Mouse (Mus musculus) c-Kit-positive CD71-negative TER-119-negative erythroid progenitor cells, embryonic 14.5 days (primary cell): ENCODE measurements around the gene Abracl.

Experiments used
- DNase-seq: peaks from one replicate; pipeline ENCODE4 v3.0.0-alpha.2; 2013; ENCODE audit warnings: low read depth

The Abracl gene

DNA sequence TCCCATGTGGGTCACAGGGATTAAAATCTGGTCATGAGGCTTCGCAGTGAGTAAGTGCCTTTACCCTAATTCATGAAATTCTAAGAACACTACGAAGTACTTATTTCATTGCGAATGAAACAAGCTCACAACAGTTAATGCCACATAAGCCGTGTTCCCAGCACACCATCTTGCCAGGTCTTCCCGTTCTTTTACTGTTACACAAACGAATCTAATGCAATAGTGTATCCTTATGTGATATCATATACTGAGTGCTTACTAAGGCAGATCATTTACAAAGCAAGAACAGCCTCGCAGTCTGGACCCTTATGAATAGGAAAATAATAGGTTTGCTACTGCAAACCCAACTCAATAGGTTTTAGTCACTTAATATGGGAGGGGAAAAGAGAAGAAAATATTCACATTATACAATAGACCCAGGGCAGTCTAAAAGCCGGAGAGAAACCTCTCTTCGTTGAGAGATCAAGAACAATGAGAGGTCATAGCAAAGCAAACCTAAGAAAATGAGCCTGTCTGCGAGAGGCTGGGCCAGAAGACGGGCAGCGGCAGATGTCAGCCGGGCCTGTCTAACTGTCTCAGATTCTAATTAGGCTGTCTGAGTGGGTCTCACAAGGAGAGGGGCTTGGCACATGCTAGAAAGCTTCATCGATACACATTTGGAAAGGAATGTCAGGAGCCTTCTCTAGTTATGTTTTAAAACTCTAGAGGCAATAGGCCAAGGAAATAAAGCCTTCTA, 1.3 kb downstream of the Abracl start:
- DNase-seq: no peak

DNA sequence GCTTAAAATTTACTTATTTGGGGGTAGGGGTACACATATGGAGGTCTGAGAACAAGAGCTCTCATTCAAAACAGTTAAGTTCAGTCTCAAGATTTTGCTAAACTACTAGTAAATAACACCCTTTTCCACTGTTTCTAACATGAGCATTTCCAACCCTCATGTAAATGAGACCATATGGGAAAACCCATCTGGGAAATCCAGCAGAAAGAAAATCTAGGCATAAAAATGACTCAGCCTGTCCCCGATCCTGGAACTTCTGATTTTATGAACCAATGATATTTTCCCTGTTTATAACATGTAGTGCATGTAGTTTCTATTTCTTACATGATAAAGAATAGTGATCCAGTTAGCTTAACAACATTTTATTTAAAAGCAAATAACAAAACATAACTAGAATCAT, 2.2 kb downstream of the Abracl start:
- no peak for DNase-seq

DNA sequence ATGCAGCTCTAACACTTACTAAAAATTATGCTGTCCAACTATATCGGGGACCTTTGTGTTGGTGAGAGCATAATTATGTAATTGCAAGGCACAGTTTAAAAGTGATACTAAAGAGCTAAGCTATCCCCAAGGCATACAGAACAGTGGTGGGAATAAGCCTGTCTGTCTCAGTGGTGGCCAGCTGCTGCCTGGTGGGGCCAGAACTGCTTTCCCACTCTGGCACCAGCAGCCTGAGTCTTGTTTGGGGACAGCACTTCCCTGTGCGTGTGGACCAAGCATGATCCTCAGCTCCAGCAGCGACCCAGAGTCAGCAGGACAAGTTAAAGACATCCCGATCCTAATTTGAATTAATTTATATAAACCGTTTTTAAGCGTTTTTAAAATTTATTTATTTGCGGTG, 2.6 kb downstream of the Abracl start:
- DNase-seq: no peak

DNA sequence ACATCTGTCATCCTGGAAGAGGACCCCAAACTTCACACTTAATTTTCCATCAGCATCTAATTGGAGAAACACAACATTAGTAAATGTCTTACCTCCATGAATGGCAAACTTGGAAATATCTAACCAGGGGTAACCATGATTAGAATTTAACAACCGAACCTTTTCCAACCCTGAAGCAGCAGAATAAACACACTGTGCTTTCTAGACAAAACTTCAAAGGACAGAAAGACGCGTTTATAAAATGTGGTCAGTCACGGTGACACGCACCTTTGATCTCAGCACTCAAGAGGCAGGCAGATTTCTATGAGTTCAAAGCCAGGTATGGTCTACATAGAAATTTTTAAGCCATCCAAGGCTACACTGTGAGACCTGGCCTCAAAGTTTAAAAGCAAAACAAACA, 11.3 kb downstream of the Abracl start:
- DNase-seq: no peak

DNA sequence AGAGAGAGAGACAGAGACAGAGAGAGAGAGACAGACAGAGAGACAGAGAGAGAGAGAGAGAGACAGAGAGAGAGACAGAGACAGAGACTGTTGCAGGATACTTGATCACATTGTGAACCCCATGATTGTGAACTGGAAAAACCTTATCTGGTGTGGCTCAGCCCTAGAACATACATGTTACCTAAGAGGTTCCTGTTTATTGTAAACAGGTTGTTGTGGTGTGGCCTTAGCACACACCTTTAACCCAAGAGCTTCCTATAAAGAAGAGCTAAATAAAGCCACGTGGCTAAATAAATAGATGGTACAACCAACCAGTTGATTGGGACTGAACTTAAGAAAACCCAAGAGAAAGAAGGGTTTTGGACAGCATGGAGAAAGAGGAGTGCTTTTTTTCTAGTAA, 13.3 kb downstream of the Abracl start:
- DNase-seq: no peak

DNA sequence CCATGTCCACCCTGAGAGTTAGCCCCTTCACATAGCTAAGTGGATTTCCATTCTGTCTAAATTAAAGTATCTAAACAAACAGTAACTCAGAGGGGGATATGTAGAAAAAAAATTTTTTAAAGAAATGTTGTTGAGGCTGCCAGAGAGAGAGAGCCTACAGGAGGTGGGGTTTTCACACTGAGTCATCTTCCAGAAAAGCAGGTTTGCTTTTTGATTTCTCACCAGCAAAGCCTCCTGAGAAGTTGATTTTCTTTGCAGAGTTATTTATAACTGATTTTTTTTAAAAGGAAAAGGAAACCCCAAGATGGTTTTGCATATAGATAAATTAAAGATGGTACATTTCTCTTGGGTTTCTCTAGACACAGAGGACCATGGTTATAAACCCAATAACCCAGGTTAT, 15.0 kb downstream of the Abracl start:
- no peak for DNase-seq

DNA sequence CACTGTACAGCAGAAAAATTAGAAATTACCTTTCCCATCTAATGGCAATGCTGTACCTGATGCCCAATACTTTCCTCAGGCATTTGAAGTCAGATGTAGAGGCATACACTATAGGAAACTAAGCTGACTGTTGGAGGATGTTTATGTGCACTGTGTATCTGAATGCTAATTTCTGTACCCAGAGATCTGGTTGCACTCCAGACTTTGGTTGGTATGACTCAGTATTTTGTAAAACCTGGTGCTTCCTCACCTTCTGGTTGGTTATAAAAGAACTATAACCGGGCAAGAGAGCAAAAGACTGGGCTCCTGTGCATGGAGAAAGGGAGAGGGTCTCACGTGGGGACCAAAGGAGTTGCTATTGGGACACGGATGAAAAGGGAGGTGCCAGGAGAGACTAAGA, 15.8 kb downstream of the Abracl start:
- DNase-seq: no peak

DNA sequence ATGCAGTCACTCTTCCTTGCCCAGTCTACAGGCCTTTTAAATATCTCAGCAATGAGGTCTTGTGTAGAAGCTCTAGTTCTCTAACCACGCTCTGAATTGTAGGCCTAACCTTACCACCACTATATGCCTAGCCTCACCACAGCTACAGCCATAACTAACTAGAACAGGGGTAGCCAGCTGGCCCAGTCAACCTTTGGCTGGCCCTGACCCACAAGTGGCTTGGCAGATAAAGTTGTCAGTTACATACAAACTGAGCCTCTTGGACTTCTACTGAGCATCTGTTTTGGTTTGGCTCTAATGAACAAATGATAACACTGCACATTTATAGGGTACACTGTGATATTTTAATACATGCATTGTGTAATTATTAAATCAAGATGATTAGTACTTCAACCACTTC, 16.3 kb downstream of the Abracl start:
- DNase-seq: no peak

DNA sequence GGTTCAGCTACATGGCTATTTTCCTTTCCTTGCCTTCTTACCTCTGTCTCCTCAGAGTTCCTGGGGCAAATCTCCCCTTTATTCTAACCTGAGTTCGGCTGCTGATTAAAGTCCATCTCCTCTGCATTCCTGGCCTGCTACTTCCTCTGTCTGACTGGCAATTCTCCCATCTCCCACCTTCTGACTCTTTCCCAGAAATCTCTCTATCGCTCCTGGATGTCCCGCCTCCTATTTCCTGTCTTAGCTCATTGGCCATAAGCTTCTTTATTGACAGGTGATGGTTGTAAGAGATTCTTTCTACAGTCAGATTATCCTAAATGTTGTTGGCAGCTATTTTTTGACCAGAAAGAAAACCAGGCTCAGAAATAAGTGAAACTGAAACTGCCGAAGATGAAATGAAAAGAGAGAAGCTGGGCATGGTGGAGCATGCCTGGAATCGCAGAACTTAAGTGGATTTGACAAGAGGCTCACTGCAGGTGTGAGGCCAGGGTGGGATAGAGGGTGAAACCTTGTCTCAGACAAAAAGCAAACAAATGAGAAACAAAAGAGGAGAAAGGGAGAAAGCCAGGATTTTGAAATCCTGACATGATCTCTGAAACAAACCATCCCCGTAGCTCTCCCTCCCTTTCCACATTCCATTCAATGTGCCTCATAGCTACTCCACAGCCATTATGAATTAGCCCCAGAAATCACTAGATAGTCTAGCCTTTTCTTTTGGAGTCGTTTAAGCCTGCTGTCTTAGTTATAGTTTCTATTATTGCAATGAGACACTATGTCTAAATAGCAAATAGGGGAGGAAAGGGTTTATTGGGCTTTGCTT, 17.7 kb downstream of the Abracl start:
- DNase-seq: no peak

DNA sequence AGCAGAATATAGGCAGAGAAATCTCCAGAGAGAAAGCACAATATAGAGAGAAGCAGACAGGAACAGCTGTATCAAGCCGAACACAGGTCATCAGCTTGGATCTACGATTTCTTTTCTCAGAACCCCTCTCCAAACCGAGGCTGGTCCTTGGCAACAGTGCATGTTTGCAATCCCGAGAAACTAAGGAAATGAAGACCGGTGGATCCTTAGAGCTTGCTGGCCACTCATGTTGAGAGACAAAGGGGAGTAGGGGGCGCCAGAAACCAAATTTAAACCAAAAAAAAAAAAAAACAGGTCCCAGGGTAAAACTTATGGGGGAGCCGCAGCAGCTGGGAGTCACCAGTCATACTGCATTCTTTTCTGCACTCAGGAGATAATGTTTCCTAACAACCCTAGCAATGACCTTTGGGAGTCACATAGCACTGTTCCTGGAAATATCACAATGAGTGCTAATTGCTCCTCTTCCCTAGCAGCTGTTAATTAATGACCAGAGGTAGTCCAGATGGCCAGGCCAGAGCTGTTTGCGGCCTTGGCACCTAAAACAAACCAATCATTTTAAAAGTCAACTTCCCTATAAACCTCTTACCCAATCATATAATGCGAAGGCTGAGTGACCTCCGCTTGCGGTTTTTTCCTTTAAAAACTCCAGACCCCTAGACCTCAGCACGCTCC, 19.0 kb downstream of the Abracl start:
- no peak for DNase-seq

DNA sequence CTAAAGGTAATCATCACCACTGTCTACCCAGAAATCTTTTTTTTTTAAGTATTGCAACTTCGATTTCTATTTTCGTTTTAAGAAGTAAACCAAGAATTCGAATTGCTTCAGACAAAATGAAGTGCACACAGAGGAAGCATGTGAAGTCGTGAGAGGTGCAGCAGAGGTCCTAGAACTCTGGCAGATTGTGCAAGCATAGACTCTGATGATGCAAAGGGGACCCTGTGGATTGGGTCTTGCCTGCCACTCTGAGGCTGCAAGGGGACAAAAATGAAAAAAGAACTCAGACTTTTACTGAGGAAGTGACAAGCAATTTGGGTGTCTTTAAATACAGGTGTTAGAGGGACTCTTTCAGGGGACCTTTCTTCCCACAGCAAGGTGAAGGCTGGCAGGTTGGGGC, 32.5 kb downstream of the Abracl start:
- DNase-seq: no peak

DNA sequence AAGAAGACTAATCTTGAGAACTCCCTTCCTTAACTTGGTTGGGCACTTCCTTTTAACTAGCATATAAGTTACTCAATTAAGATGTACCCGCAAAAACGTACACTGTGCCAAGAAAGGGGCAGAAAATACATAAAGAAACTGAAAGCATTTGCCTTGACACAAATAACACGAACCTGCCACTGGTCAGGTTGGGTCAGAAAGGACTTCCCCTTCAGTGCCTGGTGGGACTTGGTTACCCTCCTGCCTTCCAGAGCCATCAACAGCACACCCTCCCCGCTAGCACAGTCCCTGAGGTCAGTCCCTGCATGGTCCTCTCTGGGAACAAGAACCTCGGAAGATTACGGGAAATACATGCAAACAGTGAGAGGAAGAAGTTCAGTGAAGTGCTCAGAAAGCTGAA, 34.0 kb downstream of the Abracl start:
- no peak for DNase-seq

DNA sequence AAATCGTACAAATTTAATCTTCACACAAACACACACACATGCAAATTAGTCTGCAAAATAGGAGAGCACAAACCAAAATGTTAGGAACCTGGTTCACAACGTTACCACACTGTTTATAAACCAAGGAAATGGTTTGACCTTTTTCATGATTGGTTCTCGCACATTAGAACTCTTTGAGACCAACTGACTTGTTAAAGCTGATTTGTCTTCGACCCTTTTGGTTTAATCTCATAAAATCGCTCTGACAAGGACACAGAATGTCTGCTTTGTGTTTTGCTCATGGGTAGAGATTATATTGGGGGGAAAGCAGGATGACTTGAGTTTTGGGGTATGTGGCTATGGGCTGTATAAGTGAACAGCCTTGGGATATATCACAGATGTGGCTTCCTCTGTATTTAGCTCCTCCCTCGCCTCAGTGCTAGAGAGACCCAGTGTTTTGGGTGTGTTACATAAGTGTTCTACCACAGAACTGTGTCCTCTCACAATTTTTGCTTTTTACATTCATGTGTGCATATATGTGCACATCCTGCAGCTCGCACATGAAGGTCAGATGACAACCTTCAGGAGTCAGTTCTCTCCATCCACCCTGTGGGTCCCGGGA, 35.2 kb downstream of the Abracl start:
- no peak for DNase-seq

DNA sequence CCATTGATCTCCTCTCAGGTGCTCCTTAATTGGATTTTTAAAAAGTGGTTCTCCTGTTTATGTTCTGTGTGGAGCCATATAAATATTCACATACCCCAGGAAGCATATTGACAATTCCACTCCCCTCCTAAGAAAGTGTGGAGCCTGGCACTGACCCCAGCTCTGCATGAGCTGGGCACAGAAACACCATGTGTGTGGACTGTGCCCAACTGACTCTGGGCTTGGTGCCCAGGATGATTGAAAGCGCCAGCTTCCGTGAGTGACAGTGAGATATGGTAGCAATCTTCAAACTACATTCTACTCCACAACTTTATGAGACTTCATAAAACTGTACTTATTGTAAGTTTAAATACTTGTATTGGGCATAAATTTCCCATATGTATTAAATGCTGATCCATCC, 39.8 kb downstream of the Abracl start:
- no peak for DNase-seq

DNA sequence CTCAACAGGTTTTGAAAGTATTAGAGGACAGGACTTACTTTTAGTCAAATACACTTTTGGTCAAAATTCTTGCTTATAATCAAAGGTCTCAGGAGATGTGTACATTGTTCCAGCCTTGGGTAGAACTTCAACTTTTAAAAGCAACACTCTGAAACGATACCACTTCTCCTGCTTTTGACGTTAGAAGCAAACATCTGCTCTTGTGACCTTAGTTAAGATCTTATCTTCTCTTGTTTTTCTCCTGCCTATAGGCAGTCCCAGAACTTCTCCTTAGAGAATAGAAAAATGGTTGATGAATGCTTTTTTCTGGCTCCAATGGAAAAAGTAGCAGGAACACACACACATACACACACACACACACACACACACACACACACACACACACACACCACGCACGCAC, 57.0 kb downstream of the Abracl start:
- DNase-seq: no peak
